Mouse (Mus musculus): Measurements from ENCODE around the gene Gm3532. TPM values are rescaled to one million over a fixed set of nuclear protein-coding genes. Genes with fewer than 3 reads are reported as not detected.
"Not testable (repeated sequence)": the region's sequence is repeated elsewhere in the genome, so short reads cannot be mapped to it uniquely, and the experiment has no call there.

The Gm3532 gene
- not detected in 3 replicates for total RNA-seq (2017)

- not testable (repeated sequence) for ATAC-seq (replicated peaks; ENCODE audit: insufficient number of reproducible peaks, low FRiP score, low TSS enrichment, poor library complexity, severe bottlenecking)
These were observed at the start of gene Gm3532 for GRCm38 (mm10) chr14:5538196-5538595. TSS of gene Gm3532 (plus strand) at chr14:5538496.

GRCm38 (mm10) chr14:5501374-5501773, 36.9 kb upstream of the Gm3532 start, which contains the start of gene Gm3488:
TSS of gene Gm3488 (plus strand) at chr14:5501674.
- ATAC-seq (replicated peaks; ENCODE audit: insufficient number of reproducible peaks, low FRiP score, low TSS enrichment, poor library complexity, severe bottlenecking) = not testable (repeated sequence)

Other genes with a start within 250 kb of the Gm3532 start
- not detected in 3 replicates for gene Gm3542, start 203.6 kb upstream of the Gm3532 start, total RNA-seq (2017)
- gene Gm3500, start 149.4 kb upstream of the Gm3532 start, total RNA-seq (2017) = not detected in 3 replicates
- not detected in 3 replicates for gene Gm3194, start 83.0 kb upstream of the Gm3532 start, total RNA-seq (2017)
- not detected in 3 replicates for gene Gm8246, start 60.7 kb upstream of the Gm3532 start, total RNA-seq (2017)
- not detected in 3 replicates for gene Gm3187, start 54.3 kb upstream of the Gm3532 start, total RNA-seq (2017)
- gene Gm3488, start 36.8 kb upstream of the Gm3532 start, total RNA-seq (2017) = not detected in 3 replicates
- not detected in 3 replicates for gene Gm8265, start 94.5 kb downstream of the Gm3532 start, total RNA-seq (2017)
- not detected in 3 replicates for gene Gm9603, start 149.0 kb downstream of the Gm3532 start, total RNA-seq (2017)
- gene Gm3373, start 203.1 kb downstream of the Gm3532 start, total RNA-seq (2017) = not detected in 3 replicates

All from monocyte, adult 5-6 weeks (primary cell).